Mouse (Mus musculus) right cerebral cortex, adult 18-20 months (tissue): ENCODE measurements around the gene Nkx2-5.

Source experiments
- DNase-seq: peaks from one replicate; pipeline ENCODE4 v3.0.0; 2022; ENCODE audit warnings: mixed read lengths

Gene Nkx2-5

DNA sequence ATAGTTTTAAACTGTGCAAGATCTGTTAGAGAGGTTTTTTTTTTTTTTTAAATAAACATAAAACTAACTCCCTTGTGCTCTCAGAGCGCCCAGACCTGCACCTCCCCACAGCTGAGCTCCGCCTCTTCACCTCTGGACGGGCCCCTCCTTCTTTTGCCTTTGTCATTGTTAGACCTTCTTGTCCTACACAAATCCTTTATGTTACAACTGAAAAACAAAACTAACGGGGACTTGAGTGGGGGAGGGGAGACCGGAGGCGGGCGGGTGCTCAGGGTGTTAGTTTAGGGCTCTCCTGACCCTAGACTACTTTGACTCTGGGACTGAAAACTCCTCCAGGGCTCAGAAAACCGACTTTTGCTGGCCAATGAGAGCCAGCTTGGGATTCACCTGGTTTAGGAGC lies 8.9 kb downstream of the Nkx2-5 start:
- DNase-seq, result no peak

DNA sequence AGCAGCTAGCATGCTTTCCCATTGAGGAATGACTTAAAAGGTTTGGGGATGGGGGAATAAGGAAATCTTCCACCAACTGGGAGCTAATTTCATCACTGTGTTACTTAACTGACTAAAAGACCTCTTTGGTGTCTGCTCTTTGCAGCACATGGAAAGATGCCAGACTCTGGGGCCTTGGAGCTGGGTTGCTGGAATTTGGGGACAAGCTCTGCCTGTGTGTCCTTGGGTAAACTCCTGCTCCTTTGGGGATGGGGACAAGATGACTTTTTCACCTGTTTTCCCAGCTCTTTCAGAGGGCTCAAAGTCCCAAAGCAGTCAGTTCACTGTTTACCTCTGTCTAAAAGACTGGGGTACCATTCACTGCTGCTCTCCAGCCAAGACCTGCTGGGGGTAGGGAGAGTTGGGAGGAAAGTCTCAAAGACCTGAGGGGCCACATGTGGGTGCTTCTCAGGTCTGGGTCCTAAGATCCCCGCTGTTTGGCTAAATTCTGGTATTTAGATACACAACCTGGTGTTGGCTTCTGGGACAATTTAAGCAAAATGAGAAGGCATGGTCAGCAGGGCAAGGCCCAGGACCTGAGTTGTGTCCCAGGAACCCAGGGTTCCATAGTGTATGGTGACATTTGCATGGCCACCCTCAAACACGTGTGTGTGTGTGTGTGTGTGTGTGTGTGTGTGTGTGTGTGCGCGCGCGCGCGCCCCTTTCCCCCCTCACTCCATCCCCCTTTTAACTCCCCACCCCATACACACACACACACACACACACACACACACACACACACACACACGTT lies 9.6 kb downstream of the Nkx2-5 start:
- DNase-seq, result no peak

DNA sequence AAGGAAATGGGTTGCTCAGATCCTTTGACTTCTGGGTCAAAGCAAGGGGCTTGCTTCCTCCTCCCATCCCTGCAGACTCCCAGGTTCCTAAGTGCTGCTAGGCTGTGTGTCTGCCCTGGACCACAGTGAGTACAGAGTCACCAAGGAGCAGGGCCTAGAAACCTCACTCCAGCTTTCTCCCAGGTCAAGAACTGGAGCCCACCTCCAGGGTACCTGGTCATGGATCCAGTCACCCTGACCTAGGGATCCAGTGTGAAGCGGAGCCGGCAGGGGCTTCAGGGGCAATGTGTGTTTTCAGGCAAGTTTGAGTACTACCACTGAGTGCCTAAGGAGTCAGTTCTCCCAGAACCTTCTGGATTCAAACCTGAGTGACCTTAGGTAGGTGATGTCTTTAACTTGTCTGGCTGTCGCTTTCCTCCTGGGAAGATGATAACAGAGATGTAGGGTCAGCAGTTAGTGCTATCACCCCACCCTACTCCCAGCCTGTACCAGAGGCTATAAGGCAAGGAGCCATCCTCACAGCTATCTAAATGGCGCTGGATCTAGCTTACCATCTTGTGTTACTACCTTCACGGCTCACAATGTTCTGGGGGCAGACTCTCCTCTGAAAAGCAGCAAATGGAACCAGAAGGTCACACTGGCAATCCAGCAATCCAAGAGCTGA lies 10.4 kb downstream of the Nkx2-5 start:
- no peak for DNase-seq

DNA sequence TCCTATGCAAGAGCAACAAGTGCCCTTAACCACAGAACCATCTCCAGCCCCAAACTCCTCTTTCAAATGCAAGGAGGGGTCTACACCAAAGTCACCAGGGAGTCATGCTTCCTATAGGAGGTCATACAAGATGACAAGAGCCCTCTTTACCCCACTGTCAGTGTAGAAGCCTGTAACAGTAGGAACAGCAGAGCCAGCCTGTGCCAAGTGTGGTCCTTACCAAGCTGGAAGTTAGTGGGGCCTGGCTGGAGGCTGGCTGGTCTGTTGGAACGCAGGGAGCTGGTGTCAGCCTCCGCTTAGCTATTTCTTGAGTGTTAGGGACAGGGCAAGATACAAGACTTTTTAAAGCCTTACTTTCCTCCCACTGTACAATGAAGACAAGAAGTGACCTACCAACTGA lies 11.0 kb downstream of the Nkx2-5 start:
- no peak for DNase-seq

DNA sequence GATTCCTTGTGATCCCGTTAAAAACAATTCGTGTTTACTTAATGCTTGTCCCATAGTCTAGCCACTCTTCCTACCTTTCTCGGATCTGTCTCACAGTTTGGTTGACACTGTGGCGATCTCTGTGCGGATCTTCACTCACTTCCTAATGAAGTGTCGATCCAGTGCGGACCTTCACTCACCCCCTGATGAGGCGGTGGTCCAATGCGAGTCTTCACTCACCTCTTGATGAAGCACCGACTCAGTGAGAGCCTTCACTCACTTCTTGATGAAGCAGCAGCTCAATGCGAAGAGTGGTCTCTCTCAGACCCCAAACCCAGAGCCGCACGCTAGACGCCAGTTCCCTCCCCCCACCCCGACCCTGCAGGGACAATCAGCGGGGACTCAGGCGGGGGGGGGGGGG lies 18.7 kb downstream of the Nkx2-5 start:
- DNase-seq, result no peak

DNA sequence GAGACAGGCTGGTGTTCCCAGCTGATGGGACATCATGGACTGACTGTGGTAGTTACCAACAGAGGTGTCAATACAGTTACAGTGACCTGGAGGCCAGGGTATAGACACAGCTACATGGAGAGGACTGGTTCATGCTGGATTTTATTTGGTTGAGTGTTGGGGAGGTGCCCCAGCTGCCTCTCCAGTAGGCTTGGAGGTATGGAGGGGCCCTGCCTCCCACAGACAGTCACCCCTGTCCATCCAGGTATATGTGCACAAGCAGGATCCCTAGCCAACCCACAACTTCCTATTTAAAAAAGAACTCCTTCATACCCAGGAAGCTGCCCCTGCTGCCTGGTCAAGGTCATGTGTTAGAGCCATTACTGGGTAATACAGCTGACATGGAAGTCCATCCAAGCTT lies 27.0 kb downstream of the Nkx2-5 start:
- no peak for DNase-seq

DNA sequence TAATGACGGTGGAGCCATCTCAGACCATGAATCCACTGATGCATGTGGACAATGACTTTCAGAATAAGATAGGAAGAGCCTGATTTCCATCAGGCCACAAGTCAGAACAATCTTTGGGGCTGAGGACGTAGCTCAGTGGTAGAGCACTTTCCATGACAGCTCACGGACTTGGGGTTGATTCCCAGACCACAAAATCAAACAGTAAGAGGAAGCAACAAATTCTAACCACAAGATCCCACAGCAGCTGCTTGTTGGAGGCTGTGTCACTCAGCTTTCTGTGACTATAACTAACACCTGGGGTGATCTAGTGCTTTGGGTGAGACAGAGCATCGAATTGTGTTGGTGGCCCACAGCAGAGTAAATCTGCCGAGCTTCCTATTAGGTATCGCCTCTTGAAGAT lies 28.0 kb downstream of the Nkx2-5 start:
- no peak for DNase-seq

DNA sequence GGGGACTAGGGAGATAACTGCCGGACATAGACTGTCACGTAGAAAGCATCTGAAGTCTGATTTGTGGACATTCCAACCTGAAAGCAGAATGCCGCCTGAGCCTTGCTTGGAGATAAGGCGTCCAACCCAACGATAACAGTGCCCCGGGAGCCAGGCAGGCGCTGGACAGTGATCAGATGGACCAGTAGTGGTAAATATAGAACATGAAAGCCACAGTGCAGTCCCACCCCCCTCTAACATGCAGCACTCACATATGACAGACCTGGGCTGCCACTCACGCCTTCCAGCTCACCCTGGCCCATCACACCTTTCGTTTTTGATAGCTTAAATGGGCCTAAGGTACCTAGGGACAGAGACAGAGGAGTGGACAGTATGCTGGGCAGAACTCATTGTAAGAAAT lies 31.3 kb downstream of the Nkx2-5 start:
- DNase-seq, result no peak

DNA sequence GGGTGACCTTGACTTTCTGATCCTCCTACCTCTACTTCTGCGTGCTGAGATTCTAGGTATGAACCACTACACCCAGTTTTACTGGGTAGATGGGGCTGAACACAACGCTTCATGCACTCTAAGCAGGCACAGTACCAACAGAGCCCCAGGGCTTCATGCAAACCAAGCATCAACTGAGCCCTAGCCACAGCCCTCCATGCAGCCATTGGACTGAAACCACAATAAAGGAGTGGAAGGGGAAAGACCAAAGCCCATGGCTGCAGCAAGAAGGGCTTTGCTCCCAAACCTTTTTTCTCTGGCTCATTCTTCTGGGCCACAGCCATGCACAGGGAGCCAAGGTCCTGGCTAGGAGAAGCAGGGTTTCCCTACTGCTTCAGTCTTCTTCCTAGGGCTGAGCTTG lies 32.2 kb downstream of the Nkx2-5 start:
- DNase-seq, result no peak

DNA sequence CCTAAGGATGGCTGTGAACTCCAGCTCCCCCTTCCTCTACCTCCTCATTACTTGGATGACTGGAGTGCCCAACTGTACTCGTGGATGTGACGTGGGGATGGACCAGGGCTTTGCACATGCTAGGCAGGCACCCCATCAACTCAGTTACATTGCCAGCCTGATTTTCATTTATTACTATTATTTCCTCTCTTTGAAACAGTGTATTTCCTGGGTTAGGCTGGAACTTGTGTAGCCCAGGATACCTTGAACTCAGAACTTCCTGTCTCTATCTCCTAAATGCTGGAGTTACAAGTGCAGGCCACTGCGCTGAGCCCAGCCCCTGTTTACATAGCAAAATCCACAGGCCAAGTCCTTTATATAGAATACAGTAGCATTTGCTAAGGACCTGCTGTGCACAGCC lies 41.9 kb downstream of the Nkx2-5 start:
- DNase-seq, result no peak

DNA sequence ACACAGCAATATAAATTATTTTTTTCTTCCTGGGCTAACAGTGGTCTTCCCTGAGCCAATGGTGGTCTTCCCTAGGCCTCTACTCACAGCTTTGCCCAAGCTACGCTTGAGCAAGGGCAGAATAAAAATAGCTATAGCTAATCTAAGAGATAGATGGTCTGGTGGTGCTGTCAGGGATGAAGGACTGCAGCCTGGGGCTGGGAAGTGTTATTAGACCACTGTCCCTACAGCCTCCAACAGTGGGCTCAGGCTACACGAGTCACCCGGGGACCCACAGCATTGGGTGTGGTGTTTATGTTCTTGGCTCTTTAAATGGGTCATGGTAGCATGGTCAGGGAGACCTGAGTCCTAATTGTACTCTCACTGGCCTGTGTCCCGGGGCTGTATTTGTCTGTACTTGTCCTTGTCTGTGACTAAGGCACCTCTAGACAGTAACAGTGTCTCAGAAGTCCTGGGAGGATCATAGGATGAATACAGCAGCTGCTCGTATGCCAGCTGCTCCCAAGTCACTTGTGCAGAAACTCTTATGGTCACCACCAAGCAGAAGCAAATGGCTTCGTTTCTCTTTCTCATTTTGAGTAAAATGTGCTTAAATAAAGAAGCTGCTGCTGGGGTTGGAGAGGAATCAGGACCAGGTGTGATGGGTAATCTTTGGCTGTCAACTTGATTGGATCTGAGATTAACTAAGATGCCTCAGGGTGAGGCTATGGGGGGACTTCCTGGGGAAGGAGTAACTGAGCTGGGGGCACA lies 47.3 kb downstream of the Nkx2-5 start:
- DNase-seq, result no peak

DNA sequence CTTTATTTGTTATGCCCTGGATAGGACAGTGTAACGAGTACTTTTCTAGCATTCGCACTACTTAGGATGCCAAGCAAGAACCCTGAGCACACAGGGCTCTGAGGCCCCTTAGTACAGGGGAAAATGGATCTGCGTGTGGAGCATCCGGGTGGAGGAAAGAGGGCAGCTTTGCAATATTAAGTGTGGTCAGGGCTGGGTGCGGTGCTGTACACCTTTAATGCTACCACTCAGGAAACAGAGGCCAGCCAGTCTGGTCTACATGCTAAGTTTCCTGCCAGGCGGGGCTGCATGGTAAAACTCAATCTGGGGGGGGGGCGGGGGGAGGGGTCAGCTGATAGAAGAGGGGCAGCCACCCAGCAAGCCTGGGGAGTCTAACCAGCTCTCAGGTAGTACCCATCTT lies 49.4 kb downstream of the Nkx2-5 start:
- no peak for DNase-seq

DNA sequence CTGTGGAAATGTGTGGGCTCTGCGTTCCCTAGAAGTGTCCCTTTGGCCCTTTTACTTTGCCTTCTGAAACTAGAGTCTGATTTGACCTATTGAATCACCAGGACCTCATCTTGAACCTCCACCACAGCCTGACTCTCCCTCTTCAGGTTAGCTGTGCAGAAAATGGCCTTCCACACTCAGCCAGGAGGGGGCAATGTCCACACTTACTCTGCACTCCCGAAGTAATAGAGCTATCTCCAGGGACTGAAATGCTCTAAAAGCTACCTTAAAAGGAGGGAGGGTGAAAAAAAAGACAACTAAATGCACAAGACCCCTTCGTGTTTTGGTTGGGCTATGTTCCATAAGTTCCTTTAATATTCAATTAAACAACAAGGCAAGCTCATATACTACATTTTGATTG lies 50.1 kb downstream of the Nkx2-5 start:
- DNase-seq, result peak; percentile 38

DNA sequence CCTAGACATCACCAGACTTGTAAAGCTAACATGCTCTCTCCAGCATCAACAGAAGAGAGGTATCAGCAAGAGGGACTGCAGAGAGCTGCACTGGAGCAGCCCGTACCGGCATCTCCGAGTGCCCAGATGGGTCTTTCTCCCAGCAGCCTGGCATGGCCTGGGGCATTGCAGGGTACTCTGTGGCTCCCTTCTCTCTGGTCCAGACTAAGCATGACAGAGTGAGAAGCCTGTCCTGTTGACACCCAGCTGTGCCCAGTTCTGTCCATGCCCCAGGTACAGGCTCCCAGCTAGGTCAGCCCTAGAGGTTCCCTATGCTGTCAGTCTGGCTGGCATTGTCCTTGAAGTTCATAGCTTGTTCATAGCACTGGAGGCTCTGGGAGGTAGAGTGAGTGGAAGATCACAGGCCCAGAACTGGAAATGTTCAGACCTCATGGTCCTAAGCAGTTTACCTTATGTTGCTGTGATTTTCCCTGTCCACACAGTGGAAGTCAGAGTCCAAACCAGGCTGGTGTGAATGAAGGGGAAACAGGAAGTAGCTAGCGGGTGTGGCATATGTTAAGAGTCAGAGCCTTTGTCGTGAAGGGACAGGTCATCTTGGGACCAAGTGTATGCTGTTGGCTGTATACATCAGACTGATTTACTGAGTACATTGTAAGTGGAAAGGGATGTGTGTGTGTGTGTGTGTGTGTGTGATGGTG lies 51.6 kb downstream of the Nkx2-5 start:
- no peak for DNase-seq

DNA sequence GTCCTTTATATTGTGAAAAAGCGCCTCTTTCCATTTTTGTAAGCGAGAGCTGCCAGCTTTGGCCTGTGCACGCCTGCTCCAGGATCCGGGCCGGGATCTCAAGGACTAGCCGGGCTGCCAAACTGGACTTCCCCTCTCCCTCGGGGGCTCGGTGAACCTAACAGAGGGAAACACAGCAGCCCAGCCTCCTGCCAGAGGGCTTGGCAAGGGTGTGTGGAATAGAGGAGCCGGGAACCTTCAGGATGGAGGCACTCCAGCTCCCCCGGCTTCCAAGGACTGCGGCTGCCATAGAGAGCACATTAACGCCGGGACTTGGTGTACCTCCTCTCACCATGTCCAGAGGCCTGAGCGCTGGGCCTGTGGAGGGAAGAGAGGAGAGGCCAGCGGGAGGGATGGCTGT lies 52.7 kb downstream of the Nkx2-5 start:
- DNase-seq, result peak; percentile 20

DNA sequence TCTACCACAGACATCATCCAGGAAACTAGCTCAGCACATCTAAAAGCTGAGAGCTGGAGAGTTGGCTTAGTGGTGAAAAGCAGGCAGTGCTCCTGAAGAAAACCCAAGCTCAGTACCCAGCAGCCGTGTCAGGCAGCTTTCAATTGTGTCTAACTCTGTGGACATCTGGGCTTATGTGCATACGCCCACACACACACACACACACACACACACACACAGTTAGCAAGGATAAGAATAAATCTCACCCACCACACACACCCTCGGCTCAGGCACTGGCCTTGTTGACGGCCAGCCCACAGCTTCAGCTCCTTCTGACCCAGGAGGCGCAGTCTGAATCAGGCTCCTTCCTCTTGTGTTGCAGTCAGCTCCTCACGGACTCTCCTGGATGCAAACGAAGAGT lies 53.2 kb downstream of the Nkx2-5 start:
- peak; percentile 62 for DNase-seq

DNA sequence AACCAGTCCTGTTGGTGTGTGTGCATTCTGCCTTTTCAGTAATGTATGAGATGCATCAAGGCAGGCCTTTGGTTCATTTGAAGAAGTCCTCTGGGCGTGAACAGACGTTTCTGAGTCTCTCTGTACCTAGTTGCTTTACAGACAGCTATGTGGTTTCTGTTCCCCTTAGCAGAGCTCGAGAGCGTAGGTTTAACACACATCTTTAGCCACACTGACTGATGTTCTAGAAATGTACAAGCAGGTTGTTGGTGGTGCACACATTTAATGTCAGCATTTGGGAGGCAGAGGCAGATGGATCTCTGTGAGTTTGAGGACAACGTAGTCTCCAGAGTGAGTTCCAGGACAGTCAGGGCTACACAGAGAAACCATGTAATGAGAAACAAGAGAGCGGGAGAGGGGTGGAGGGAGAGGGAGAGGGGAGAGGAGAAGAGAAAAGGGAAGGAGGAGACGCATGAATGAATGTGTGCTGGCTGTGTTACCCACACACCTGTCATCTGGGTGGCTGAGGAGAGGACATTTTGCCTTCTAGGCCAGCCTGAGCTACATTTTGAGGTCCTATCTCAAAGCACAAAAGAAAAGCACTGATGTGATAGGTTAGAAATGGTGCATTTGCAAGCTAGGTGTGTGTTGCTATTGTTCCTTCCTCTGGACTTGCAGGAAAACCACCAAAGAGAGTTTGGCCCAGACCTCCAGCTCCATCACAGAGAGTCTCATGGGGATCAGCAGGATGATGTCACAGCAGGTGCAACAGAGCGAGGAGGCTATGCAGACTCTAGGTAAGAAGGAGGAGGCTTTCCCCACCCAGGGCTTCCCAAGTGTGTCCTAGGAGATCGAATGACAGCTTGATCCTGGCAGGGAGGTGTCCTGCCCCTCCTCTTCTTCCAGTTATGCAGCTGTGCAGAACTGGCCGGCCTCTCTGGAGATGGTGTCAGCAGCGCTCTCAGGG lies 54.3 kb downstream of the Nkx2-5 start:
- DNase-seq, result no peak

DNA sequence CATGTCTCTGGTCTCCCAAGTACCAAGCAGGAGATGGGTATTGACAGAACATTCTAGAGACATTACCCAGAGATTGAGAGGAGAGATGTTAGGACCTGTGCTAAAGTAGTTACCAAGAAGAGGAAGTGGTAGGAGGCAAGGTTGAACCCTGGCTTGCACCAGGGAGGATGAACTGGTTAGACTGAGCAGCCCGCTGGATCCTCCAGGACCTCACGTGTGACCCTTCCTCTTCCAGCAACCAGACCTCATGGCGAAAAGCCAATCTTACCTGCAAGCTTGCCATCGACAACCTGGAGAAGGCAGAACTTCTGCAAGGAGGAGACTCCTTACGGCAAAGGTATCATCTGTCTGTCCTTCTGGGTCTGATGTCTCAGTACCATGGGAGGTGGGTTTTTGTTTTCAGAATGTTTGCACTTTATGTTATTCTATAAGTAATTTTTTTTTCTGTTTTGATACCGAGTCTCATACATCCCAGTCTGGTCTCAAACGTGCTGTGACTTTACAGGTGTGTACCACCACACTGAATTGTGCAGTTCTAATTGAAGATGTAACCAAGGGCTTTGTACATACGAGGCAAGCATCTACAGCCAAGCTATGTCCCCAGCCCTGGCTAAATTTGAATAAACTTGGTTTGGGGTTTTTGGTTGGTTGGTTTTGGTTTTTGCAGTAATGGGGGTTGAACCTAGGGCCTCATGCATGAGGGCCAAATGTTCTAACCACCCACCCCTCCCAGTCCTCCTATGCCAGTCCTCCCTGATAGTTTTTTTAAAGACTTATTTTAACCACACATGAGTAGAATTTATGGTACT lies 55.1 kb downstream of the Nkx2-5 start:
- DNase-seq, result no peak

DNA sequence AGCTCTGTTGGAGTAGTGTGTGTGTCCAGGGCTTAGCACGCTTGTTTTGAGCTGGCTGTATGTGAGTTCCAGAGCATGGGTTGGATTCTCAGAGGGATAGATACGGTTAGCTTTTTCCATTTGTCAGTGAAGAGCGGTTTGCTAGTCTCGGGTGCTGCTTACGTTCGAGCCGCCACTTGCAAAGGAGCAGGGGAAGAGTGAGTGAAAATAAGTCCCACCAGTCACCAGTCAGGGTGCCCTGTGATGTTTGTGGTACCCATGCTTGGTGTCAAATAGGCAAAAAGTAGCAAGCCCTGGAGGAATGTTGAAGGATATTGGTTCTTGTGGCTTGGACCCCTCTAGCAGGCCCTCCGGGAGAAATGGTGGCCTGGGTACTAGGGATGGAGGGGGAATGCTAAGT lies 55.8 kb downstream of the Nkx2-5 start:
- DNase-seq, result no peak
